Mouse (Mus musculus): ENCODE data around the gene Tgfb3. TPM values are rescaled to one million over a fixed set of nuclear protein-coding genes. Genes with fewer than 3 reads are reported as not detected.
A peak's percentile ranks its signal among the peaks of the same experiment; 100 is the strongest.

Gene Tgfb3
- total RNA-seq, 1 experiment = 1.7 TPM

- Histone ChIP-seq H3K4me3 (ENCODE audit: insufficient read depth in 1 of 2, low read depth in 1 of 2, low read length in 2 of 2, poor library complexity in 1 of 2, severe bottlenecking in 1 of 2) (no peak overlapping the region), H3K4me1 (ENCODE audit: control insufficient read depth in 2 of 2, insufficient read depth in 2 of 2, low read length in 2 of 2, poor library complexity in 1 of 2) (0 out of 4 replicates have a peak, but pooled peaks cover 0 to 2% of the 10 kb centered on the region in 2 experiments), H3K36me3 (ENCODE audit: control insufficient read depth, insufficient read depth, low read length, poor library complexity, severe bottlenecking) (peaks cover 3% of the 10 kb centered on the region; the same call in 1 of the 2 replicates), H3K27ac (ENCODE audit: insufficient read depth, low read depth, low read length, poor library complexity, severe bottlenecking) (no peak overlapping the region), H3K9me3 (ENCODE audit: control insufficient read depth, insufficient read depth, low read depth, low read length) (no peaks in the 10 kb centered on the region), H3K9ac (ENCODE audit: insufficient read depth, low read depth, low read length, poor library complexity, severe bottlenecking) (no peak overlapping the region)
- TF ChIP-seq MAFK (IDR thresholded peaks at IDR 0.05; ENCODE audit: insufficient read depth, low read depth, low read length) (no peak), HCFC1 (IDR thresholded peaks at IDR 0.05; ENCODE audit: borderline replicate concordance, insufficient read depth, low read length) (no peak)
- in situ Hi-C loops (cut with MboI; ENCODE audit: low sequenced_read_pairs in 2 of 2, unreplicated experiment in 2 of 2) = no loop called here
- no peak for DNase-seq (ENCODE audit: low read depth, low spot score)
These were observed 9.2 kb upstream of the Tgfb3 start for GRCm38 (mm10) chr12:86088042-86088441.

- Histone ChIP-seq H3K9me3 (ENCODE audit: control insufficient read depth, insufficient read depth, low read depth, low read length) (no peaks in the 10 kb centered on the region), H3K27ac (ENCODE audit: insufficient read depth, low read depth, low read length, poor library complexity, severe bottlenecking) (no peak overlapping the region), H3K9ac (ENCODE audit: insufficient read depth, low read depth, low read length, poor library complexity, severe bottlenecking) (no peak overlapping the region), H3K4me3 (ENCODE audit: insufficient read depth in 1 of 2, low read depth in 1 of 2, low read length in 2 of 2, poor library complexity in 1 of 2, severe bottlenecking in 1 of 2) (no peak overlapping the region), H3K36me3 (ENCODE audit: control insufficient read depth, insufficient read depth, low read length, poor library complexity, severe bottlenecking) (peaks cover 3% of the 10 kb centered on the region; the same call in 1 of the 2 replicates), H3K4me1 (ENCODE audit: control insufficient read depth in 2 of 2, insufficient read depth in 2 of 2, low read length in 2 of 2, poor library complexity in 1 of 2) (peaks cover 0 to 2% of the 10 kb centered on the region in 2 experiments; a peak in 1 of 4 replicates)
- TF ChIP-seq ZC3H11A (IDR thresholded peaks at IDR 0.05; ENCODE audit: borderline replicate concordance, low read depth, low read length) = no peak
- no peak for DNase-seq (ENCODE audit: low read depth, low spot score)
- in situ Hi-C loops (cut with MboI; ENCODE audit: low sequenced_read_pairs in 2 of 2, unreplicated experiment in 2 of 2) = no loop called here
These were observed 7.7 kb upstream of the Tgfb3 start for GRCm38 (mm10) chr12:86086550-86086949.

GRCm38 (mm10) chr12:86085873-86086272 is 7.0 kb upstream of the Tgfb3 start:
- Histone ChIP-seq H3K4me1 (ENCODE audit: control insufficient read depth in 2 of 2, insufficient read depth in 2 of 2, low read length in 2 of 2, poor library complexity in 1 of 2) (peaks cover 0 to 2% of the 10 kb centered on the region in 2 experiments; a peak in 1 of 4 replicates), H3K9me3 (ENCODE audit: control insufficient read depth, insufficient read depth, low read depth, low read length) (no peaks in the 10 kb centered on the region), H3K4me3 (ENCODE audit: insufficient read depth in 1 of 2, low read depth in 1 of 2, low read length in 2 of 2, poor library complexity in 1 of 2, severe bottlenecking in 1 of 2) (no peak overlapping the region), H3K36me3 (ENCODE audit: control insufficient read depth, insufficient read depth, low read length, poor library complexity, severe bottlenecking) (peaks cover 3% of the 10 kb centered on the region; the same call in 1 of the 2 replicates), H3K27ac (ENCODE audit: insufficient read depth, low read depth, low read length, poor library complexity, severe bottlenecking) (no peak overlapping the region), H3K9ac (ENCODE audit: insufficient read depth, low read depth, low read length, poor library complexity, severe bottlenecking) (no peak overlapping the region)
- DNase-seq (ENCODE audit: low read depth, low spot score) = no peak
- in situ Hi-C loops (cut with MboI; ENCODE audit: low sequenced_read_pairs in 2 of 2, unreplicated experiment in 2 of 2) = no loop called here
- TF ChIP-seq ZC3H11A (IDR thresholded peaks at IDR 0.05; ENCODE audit: borderline replicate concordance, low read depth, low read length) (no peak), MAFK (IDR thresholded peaks at IDR 0.05; ENCODE audit: insufficient read depth, low read depth, low read length) (no peak), CHD2 (IDR thresholded peaks at IDR 0.05; ENCODE audit: low read depth, low read length) (no peak), ZNF384 (IDR thresholded peaks at IDR 0.05; ENCODE audit: low read depth, low read length) (no peak), HCFC1 (IDR thresholded peaks at IDR 0.05; ENCODE audit: borderline replicate concordance, insufficient read depth, low read length) (no peak)

GRCm38 (mm10) chr12:86082481-86083012 is 3.7 kb upstream of the Tgfb3 start, which contains the start of gene Ift43:
Gene Ift43 (plus strand): TSS chr12:86082541.
- Histone ChIP-seq H3K36me3 (ENCODE audit: control insufficient read depth, insufficient read depth, low read length, poor library complexity, severe bottlenecking) (peaks cover 3% of the 10 kb centered on the region; the same call in 1 of the 2 replicates), H3K9me3 (ENCODE audit: control insufficient read depth, insufficient read depth, low read depth, low read length) (no peaks in the 10 kb centered on the region), H3K27ac (ENCODE audit: insufficient read depth, low read depth, low read length, poor library complexity, severe bottlenecking) (no peak within 1 kb of the TSS), H3K4me1 (ENCODE audit: control insufficient read depth in 2 of 2, insufficient read depth in 2 of 2, low read length in 2 of 2, poor library complexity in 1 of 2) (peaks cover 0 to 2% of the 10 kb centered on the region in 2 experiments; a peak in 1 of 4 replicates), H3K9ac (ENCODE audit: insufficient read depth, low read depth, low read length, poor library complexity, severe bottlenecking) (peak within 1 kb of the TSS; percentile 60), H3K4me3 (ENCODE audit: insufficient read depth in 1 of 2, low read depth in 1 of 2, low read length in 2 of 2, poor library complexity in 1 of 2, severe bottlenecking in 1 of 2) (peak within 1 kb of the TSS; percentile 72 to 92)
- TF ChIP-seq ZC3H11A (IDR thresholded peaks at IDR 0.05; ENCODE audit: borderline replicate concordance, low read depth, low read length) (no peak), HCFC1 (IDR thresholded peaks at IDR 0.05; ENCODE audit: borderline replicate concordance, insufficient read depth, low read length) (peak; percentile 54; the same call in 1 of the 2 replicates)
- in situ Hi-C loops (cut with MboI; ENCODE audit: low sequenced_read_pairs in 2 of 2, unreplicated experiment in 2 of 2) = no loop called here
- DNase-seq (ENCODE audit: low read depth, low spot score) = peak; percentile 54

- peak overlapping the region; percentile 65 to 83 for H3K4me3 ChIP-seq (ENCODE audit: insufficient read depth in 1 of 2, low read depth in 1 of 2, low read length in 2 of 2, poor library complexity in 1 of 2, severe bottlenecking in 1 of 2)
- H3K4me1 ChIP-seq (ENCODE audit: control insufficient read depth in 2 of 2, insufficient read depth in 2 of 2, low read length in 2 of 2, poor library complexity in 1 of 2) = peaks cover 0 to 2% of the 10 kb centered on the region in 2 experiments; a peak in 1 of 4 replicates
- TF ChIP-seq HCFC1 (IDR thresholded peaks at IDR 0.05; ENCODE audit: borderline replicate concordance, insufficient read depth, low read length) (no peak), ZC3H11A (IDR thresholded peaks at IDR 0.05; ENCODE audit: borderline replicate concordance, low read depth, low read length) (peak; percentile 78), MAFK (IDR thresholded peaks at IDR 0.05; ENCODE audit: insufficient read depth, low read depth, low read length) (no peak)
- in situ Hi-C loops (cut with MboI; ENCODE audit: low sequenced_read_pairs in 2 of 2, unreplicated experiment in 2 of 2) = no loop called here
- no peaks in the 10 kb centered on the region for H3K36me3 ChIP-seq (ENCODE audit: control insufficient read depth, insufficient read depth, low read length, poor library complexity, severe bottlenecking)
- peak; percentile 76 for DNase-seq (ENCODE audit: low read depth, low spot score)
- H3K27ac ChIP-seq (ENCODE audit: insufficient read depth, low read depth, low read length, poor library complexity, severe bottlenecking) = no peak overlapping the region
- no peaks in the 10 kb centered on the region for H3K9me3 ChIP-seq (ENCODE audit: control insufficient read depth, insufficient read depth, low read depth, low read length)
- H3K9ac ChIP-seq (ENCODE audit: insufficient read depth, low read depth, low read length, poor library complexity, severe bottlenecking) = peak overlapping the region; percentile 72; the same call in 1 of the 2 replicates
These were observed 394 bp upstream of the Tgfb3 start for GRCm38 (mm10) chr12:86079202-86079667.
